Mouse (Mus musculus) thymus, adult 18-20 months (tissue): ENCODE results near the gene Akap13.
"Not testable (repeated sequence)": the region's sequence is repeated elsewhere in the genome, so short reads cannot be mapped to it uniquely, and the experiment has no call there.

Experiments used
- DNase-seq, 2 experiments: peaks; one replicate each; pipeline ENCODE4 v3.0.0; 2022; ENCODE audit warnings: mixed read lengths in 2 of 2

Akap13 gene

GRCm38 (mm10) chr7:75730216-75730615 lies 274.9 kb downstream of the Akap13 start:
- DNase-seq: no peak

GRCm38 (mm10) chr7:75731951-75732350 lies 276.6 kb downstream of the Akap13 start:
- DNase-seq: no peak

- no peak for DNase-seq
Observed at GRCm38 (mm10) chr7:75733166-75733565, 277.8 kb downstream of the Akap13 start.

- peak; percentile 28 to 36 for DNase-seq
Observed at GRCm38 (mm10) chr7:75739075-75739725, 283.9 kb downstream of the Akap13 start.

GRCm38 (mm10) chr7:75744528-75744927 lies 289.2 kb downstream of the Akap13 start:
- DNase-seq: no peak

- no peak for DNase-seq
Observed at GRCm38 (mm10) chr7:75744978-75745638, 289.8 kb downstream of the Akap13 start.

- DNase-seq: not testable (repeated sequence)
Observed at GRCm38 (mm10) chr7:75745969-75746368, 290.6 kb downstream of the Akap13 start.

GRCm38 (mm10) chr7:75750581-75750980 lies 295.2 kb downstream of the Akap13 start:
- no peak for DNase-seq

GRCm38 (mm10) chr7:75751161-75751803 lies 295.9 kb downstream of the Akap13 start:
- no peak for DNase-seq

- no peak for DNase-seq
Observed at GRCm38 (mm10) chr7:75752442-75753191, 297.3 kb downstream of the Akap13 start.

- DNase-seq: no peak
Observed at GRCm38 (mm10) chr7:75753192-75753783, 298.0 kb downstream of the Akap13 start.

GRCm38 (mm10) chr7:75754587-75755499 lies 299.5 kb downstream of the Akap13 start:
- DNase-seq: no peak

- no peak for DNase-seq
Observed at GRCm38 (mm10) chr7:75755861-75756449, 300.6 kb downstream of the Akap13 start.

GRCm38 (mm10) chr7:75759992-75760514 lies 304.7 kb downstream of the Akap13 start:
- no peak for DNase-seq

GRCm38 (mm10) chr7:75760661-75761319 lies 305.5 kb downstream of the Akap13 start:
- not testable (repeated sequence) for DNase-seq

GRCm38 (mm10) chr7:75762225-75762624 lies 306.9 kb downstream of the Akap13 start:
- DNase-seq: not testable (repeated sequence)

GRCm38 (mm10) chr7:75767080-75767769 lies 311.9 kb downstream of the Akap13 start:
- DNase-seq: not testable (repeated sequence)

GRCm38 (mm10) chr7:75768169-75768568 lies 312.8 kb downstream of the Akap13 start:
- no peak for DNase-seq

- DNase-seq: no peak
Observed at GRCm38 (mm10) chr7:75769909-75770308, 314.6 kb downstream of the Akap13 start.
